Mouse (Mus musculus) CH12.LX (cell line): ENCODE measurements around the gene Mob3b. TPM values are rescaled to one million over a fixed set of nuclear protein-coding genes. Genes with fewer than 3 reads are reported as not detected.

Experiments
- DNase-seq: peaks from one replicate; pipeline ENCODE4 v3.0.0-alpha.2; 2013; ENCODE audit errors: extremely low read depth
- H3K27ac ChIP-seq: 2 replicates; pipeline ENCODE4 v1.5.1; 2012; ENCODE audit warnings: low read depth, mild to moderate bottlenecking, control low read depth, moderate library complexity; ENCODE audit not compliant: insufficient read depth
- H3K27me3 ChIP-seq: replicated peaks from 2 replicates; pipeline ENCODE3; 2012; ENCODE audit warnings: inconsistent platforms
- H3K36me3 ChIP-seq, 2 experiments: replicated peaks in 1 of 2; 2 replicates each; pipeline versions ENCODE3 to v1.6.1; 2012; ENCODE audit warnings: inconsistent platforms in 1 of 2, low read length in 1 of 2, mild to moderate bottlenecking in 1 of 2, mixed read lengths in 1 of 2, moderate library complexity in 1 of 2; ENCODE audit not compliant: control insufficient read depth in 1 of 2, insufficient read depth in 1 of 2
- H3K4me1 ChIP-seq, 2 experiments: 2 replicates each; pipeline ENCODE4 v1.6.1; 2012; ENCODE audit warnings: inconsistent platforms in 1 of 2, moderate library complexity in 1 of 2; ENCODE audit not compliant: insufficient read depth in 2 of 2, control insufficient read depth in 1 of 2
- H3K4me2 ChIP-seq: 2 replicates; pipeline ENCODE4 v1.6.1; 2012; ENCODE audit warnings: low read depth, mild to moderate bottlenecking, control low read depth; ENCODE audit not compliant: poor library complexity, insufficient read depth, severe bottlenecking
- H3K4me3 ChIP-seq, 3 experiments: fragments of 150-350 bp in 1 of 3; sonication (generic) in 1 of 3; replicated peaks in 1 of 3; 2 replicates each; pipeline versions ENCODE3 to v1.5.1; 2011 to 2012; ENCODE audit warnings: low read depth in 2 of 3, low read length in 2 of 3, mild to moderate bottlenecking in 2 of 3, moderate library complexity in 2 of 3, control low read depth in 1 of 3, improper control_type of control experiment in 1 of 3, inconsistent platforms in 1 of 3, mixed read lengths in 1 of 3; ENCODE audit not compliant: poor library complexity in 1 of 3
- H3K79me2 ChIP-seq: replicated peaks from 2 replicates; pipeline ENCODE4 v1.6.1; 2012; ENCODE audit warnings: mild to moderate bottlenecking, moderate library complexity; ENCODE audit not compliant: control insufficient read depth, poor library complexity, insufficient read depth, severe bottlenecking; ENCODE audit errors: extremely low read depth
- H3K9ac ChIP-seq: 2 replicates; pipeline ENCODE4 v1.6.1; 2012; ENCODE audit warnings: low read depth, mild to moderate bottlenecking, control low read depth, moderate library complexity; ENCODE audit not compliant: insufficient read depth
- H3K9me3 ChIP-seq: replicated peaks from 2 replicates; pipeline ENCODE3; 2012; ENCODE audit warnings: low read length, inconsistent platforms, mixed read lengths
- BHLHE40 ChIP-seq: IDR thresholded peaks from 2 replicates; pipeline ENCODE4 v1.6.1; 2011; ENCODE audit warnings: mild to moderate bottlenecking, low read depth, low read length, improper control_type of control experiment
- CHD1 ChIP-seq: IDR thresholded peaks from 2 replicates; pipeline ENCODE4 v1.6.1; 2012; ENCODE audit warnings: low read depth, low read length, improper control_type of control experiment, inconsistent platforms
- CHD2 ChIP-seq: IDR thresholded peaks from 2 replicates; pipeline ENCODE4 v1.6.1; 2011; ENCODE audit warnings: low read length, improper control_type of control experiment
- CTCF ChIP-seq, 2 experiments: IDR thresholded peaks in 1 of 2; conservative IDR thresholded peaks in 1 of 2; 2 replicates each; pipeline ENCODE4 v1.5.1; 2011 to 2012; ENCODE audit warnings: low read depth in 2 of 2, low read length in 2 of 2, improper control_type of control experiment in 1 of 2, inconsistent platforms in 1 of 2, mild to moderate bottlenecking in 1 of 2, moderate library complexity in 1 of 2
- E2F4 ChIP-seq: IDR thresholded peaks from 2 replicates; pipeline ENCODE4 v1.6.1; 2011; ENCODE audit warnings: low read depth, low read length, improper control_type of control experiment; ENCODE audit not compliant: insufficient replicate concordance
- EP300 ChIP-seq: IDR thresholded peaks from 2 replicates; pipeline ENCODE4 v1.6.1; 2011; ENCODE audit warnings: low read length, improper control_type of control experiment
- ETS1 ChIP-seq: conservative IDR thresholded peaks from 2 replicates; pipeline ENCODE4 v1.6.1; 2012; ENCODE audit warnings: low read depth, mild to moderate bottlenecking, inconsistent platforms, low read length, improper control_type of control experiment, moderate library complexity
- IRF4 ChIP-seq: IDR thresholded peaks from 2 replicates; pipeline ENCODE4 v1.6.1; 2014; ENCODE audit warnings: low read depth, mild to moderate bottlenecking, inconsistent platforms, low read length, improper control_type of control experiment
- JUND ChIP-seq: conservative IDR thresholded peaks from 2 replicates; pipeline ENCODE4 v1.6.1; 2011; ENCODE audit warnings: low read depth, low read length, improper control_type of control experiment
- KAT2A ChIP-seq: IDR thresholded peaks from 2 replicates; pipeline ENCODE4 v1.6.1; 2012; ENCODE audit warnings: low read length, improper control_type of control experiment, inconsistent platforms; ENCODE audit not compliant: insufficient replicate concordance
- MAFK ChIP-seq: IDR thresholded peaks from 2 replicates; pipeline ENCODE4 v1.6.1; 2011; ENCODE audit warnings: low read length, improper control_type of control experiment; ENCODE audit not compliant: insufficient replicate concordance
- MAZ ChIP-seq: IDR thresholded peaks from 2 replicates; pipeline ENCODE4 v1.6.1; 2012; ENCODE audit warnings: low read depth, mild to moderate bottlenecking, inconsistent platforms, low read length, improper control_type of control experiment, moderate library complexity
- MEF2A ChIP-seq: IDR thresholded peaks from 2 replicates; pipeline ENCODE4 v1.6.1; 2014; ENCODE audit warnings: low read depth, mild to moderate bottlenecking, inconsistent platforms, low read length, improper control_type of control experiment, borderline replicate concordance
- MXI1 ChIP-seq: IDR thresholded peaks from 2 replicates; pipeline ENCODE4 v1.6.1; 2011; ENCODE audit warnings: mild to moderate bottlenecking, low read depth, low read length, improper control_type of control experiment
- MYC ChIP-seq: IDR thresholded peaks from 2 replicates; pipeline ENCODE4 v1.6.1; 2011; ENCODE audit warnings: low read depth, mild to moderate bottlenecking, improper control_type of control experiment, low read length
- NELFE ChIP-seq: IDR thresholded peaks from 2 replicates; pipeline ENCODE4 v1.6.1; 2011; ENCODE audit warnings: low read depth, low read length, improper control_type of control experiment
- PAX5 ChIP-seq: IDR thresholded peaks from 2 replicates; pipeline ENCODE4 v1.6.1; 2012; ENCODE audit warnings: low read length, inconsistent platforms, mixed read lengths
- POLR2A ChIP-seq: IDR thresholded peaks from 2 replicates; pipeline ENCODE4 v1.6.1; 2011; ENCODE audit warnings: low read depth, mild to moderate bottlenecking, improper control_type of control experiment, low read length
- RAD21 ChIP-seq: IDR thresholded peaks from 2 replicates; pipeline ENCODE4 v1.6.1; 2011; ENCODE audit warnings: low read depth, mild to moderate bottlenecking, low read length, improper control_type of control experiment, moderate library complexity
- RCOR1 ChIP-seq: conservative IDR thresholded peaks from 2 replicates; pipeline ENCODE4 v1.6.1; 2012; ENCODE audit warnings: low read depth, mild to moderate bottlenecking, inconsistent platforms, low read length, improper control_type of control experiment
- SIN3A ChIP-seq: IDR thresholded peaks from 2 replicates; pipeline ENCODE4 v1.6.1; 2012; ENCODE audit warnings: low read length, improper control_type of control experiment, inconsistent platforms
- SMC3 ChIP-seq: IDR thresholded peaks from 2 replicates; pipeline ENCODE4 v1.6.1; 2011; ENCODE audit warnings: low read depth, low read length, improper control_type of control experiment
- TBP ChIP-seq: conservative IDR thresholded peaks from 2 replicates; pipeline ENCODE4 v1.6.1; 2011; ENCODE audit warnings: low read depth, low read length, improper control_type of control experiment
- TCF12 ChIP-seq: IDR thresholded peaks from 2 replicates; pipeline ENCODE4 v1.6.1; 2014; ENCODE audit warnings: low read depth, mild to moderate bottlenecking, inconsistent platforms, low read length, improper control_type of control experiment
- UBTF ChIP-seq: IDR thresholded peaks from 2 replicates; pipeline ENCODE4 v1.6.1; 2012; ENCODE audit warnings: low read depth, mild to moderate bottlenecking, inconsistent platforms, low read length, improper control_type of control experiment, moderate library complexity
- USF1 ChIP-seq: IDR thresholded peaks from 2 replicates; pipeline ENCODE4 v1.6.1; 2014; ENCODE audit warnings: low read depth, mild to moderate bottlenecking, inconsistent platforms, low read length, improper control_type of control experiment
- ZC3H11A ChIP-seq: IDR thresholded peaks from 2 replicates; pipeline ENCODE4 v1.6.1; 2012; ENCODE audit warnings: low read depth, mild to moderate bottlenecking, inconsistent platforms, low read length, improper control_type of control experiment
- ZMIZ1 ChIP-seq: IDR thresholded peaks from 2 replicates; pipeline ENCODE4 v1.6.1; 2012; ENCODE audit warnings: low read depth, mild to moderate bottlenecking, inconsistent platforms, low read length, improper control_type of control experiment
- dilution Hi-C: fragments of 300-500 bp; cut with MboI; formaldehyde crosslinking; loops from 2 replicates; pipeline ENCODE4 v1.14.3; 2020; ENCODE audit warnings: low sequenced_read_pairs; ENCODE audit not compliant: extremely low pct_unique_long_range_greater_than_20kb, extremely low pct_ligation_motif_present
- in situ Hi-C: fragments of 300-500 bp; cut with MboI; formaldehyde crosslinking; loops from 3 replicates; pipeline ENCODE4 v1.14.3; 2019; ENCODE audit warnings: low sequenced_read_pairs, low pct_ligation_motif_present, low pct_unique_long_range_greater_than_20kb, mixed read lengths
- polyA plus RNA-seq: library from polyadenylated mRNA; unstranded; fragments of >175 nt; gene quantifications from 2 replicates; pipeline ENCODE4 v1.2.1, GENCODE M21; 2012; ENCODE audit warnings: low read depth; ENCODE audit not compliant: insufficient read length
- total RNA-seq, 2 experiments: library from RNA; depleted of rRNA; stranded (reverse); fragments of 300-350 nt in 1 of 2; fragments of >200 nt in 1 of 2; gene quantifications; 2 replicates each; pipeline ENCODE4 v1.2.3; 2012 to 2014

Gene Mob3b
- total and polyA plus RNA-seq, 3 experiments = 3.5 to 11.7 (median 11.0) TPM

GRCm38 (mm10) chr4:35099865-35100780, 57.2 kb downstream of the Mob3b start:
- Histone ChIP-seq H3K27ac (no peak overlapping the region), H3K4me1 (peaks cover 17 to 62% of the 10 kb centered on the region in 2 experiments), H3K79me2 (peaks cover 4% of the 10 kb centered on the region; the same call in 1 of the 2 replicates), H3K4me3 (no peak overlapping the region), H3K27me3 (no peaks in the 10 kb centered on the region), H3K9me3 (no peaks in the 10 kb centered on the region), H3K36me3 (peaks cover 0 to 38% of the 10 kb centered on the region in 2 experiments), H3K9ac (no peak overlapping the region), H3K4me2 (no peak overlapping the region)
- DNase-seq = no peak
- dilution Hi-C loops = no loop called here
- in situ Hi-C loops = no loop called here
- TF ChIP-seq EP300 = no peak
- no peak for TF ChIP-seq CHD1
- TF ChIP-seq SMC3 = no peak
- TF ChIP-seq MAZ = no peak
- TF ChIP-seq MYC = no peak
- TF ChIP-seq TBP = no peak
- no peak for TF ChIP-seq RCOR1
- TF ChIP-seq ZC3H11A = no peak
- no peak for TF ChIP-seq MAFK
- TF ChIP-seq NELFE = no peak
- no peak for TF ChIP-seq PAX5
- TF ChIP-seq E2F4 = no peak
- TF ChIP-seq RAD21 = no peak
- no peak for TF ChIP-seq USF1
- TF ChIP-seq SIN3A = no peak
- no peak for TF ChIP-seq POLR2A
- TF ChIP-seq CTCF (conservative IDR thresholded peaks at IDR 0.05 in 1 of 2, IDR thresholded peaks at IDR 0.05 in 1 of 2; ENCODE audit: low read depth in 2 of 2, low read length in 2 of 2) = no peak
- no peak for TF ChIP-seq TCF12
- no peak for TF ChIP-seq KAT2A

- Histone ChIP-seq H3K4me3 (no peak overlapping the region), H3K79me2 (peaks cover 4% of the 10 kb centered on the region; the same call in 1 of the 2 replicates), H3K9me3 (no peaks in the 10 kb centered on the region), H3K4me1 (peaks cover 14 to 59% of the 10 kb centered on the region in 2 experiments), H3K36me3 (peaks cover 0 to 33% of the 10 kb centered on the region in 2 experiments), H3K4me2 (no peak overlapping the region), H3K27ac (no peak overlapping the region), H3K9ac (no peak overlapping the region), H3K27me3 (no peaks in the 10 kb centered on the region)
- TF ChIP-seq MXI1 (no peak), SIN3A (no peak), ZMIZ1 (no peak), E2F4 (no peak), CHD2 (no peak), CHD1 (no peak), USF1 (no peak), TCF12 (no peak), CTCF (conservative IDR thresholded peaks at IDR 0.05 in 1 of 2, IDR thresholded peaks at IDR 0.05 in 1 of 2; ENCODE audit: low read depth in 2 of 2, low read length in 2 of 2) (no peak), BHLHE40 (no peak), ETS1 (no peak), MEF2A (no peak), IRF4 (no peak), UBTF (no peak), RCOR1 (no peak), MYC (no peak), JUND (no peak), KAT2A (no peak)
- no peak for DNase-seq
- dilution Hi-C loops = no loop called here
- in situ Hi-C loops = no loop called here
Measured at GRCm38 (mm10) chr4:35099210-35099864, 57.9 kb downstream of the Mob3b start.
